Mouse (Mus musculus): ENCODE results near the gene Isg15.

Gene Isg15

DNA sequence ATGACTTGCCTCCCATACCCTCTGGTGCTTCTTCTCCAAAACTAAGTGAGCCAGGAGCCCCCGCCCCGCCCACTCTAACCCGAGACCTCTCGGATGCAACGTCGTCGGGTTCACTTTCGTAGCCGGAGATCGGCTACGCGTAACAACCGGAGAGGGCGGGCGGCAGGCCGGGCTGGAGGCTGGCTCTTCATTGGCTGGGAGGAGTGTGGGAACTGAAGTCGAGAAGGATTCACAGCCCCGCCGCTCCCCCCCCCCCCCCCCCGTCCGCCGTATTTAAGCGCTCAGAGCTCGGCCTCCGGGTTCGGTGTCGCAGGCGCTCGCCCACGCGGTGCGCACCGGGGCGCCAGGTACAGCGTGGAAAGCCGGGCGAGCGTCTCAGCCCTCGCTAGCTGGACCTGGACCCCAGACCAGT lies 2.4 kb upstream of the Isg15 start, which contains the start of gene AW011738:
Gene AW011738 (plus strand): TSS at position 304 of the 412 bp plus-strand sequence.
- peak; percentile 79 for DNase-seq (ENCODE audit: low spot score)

DNA sequence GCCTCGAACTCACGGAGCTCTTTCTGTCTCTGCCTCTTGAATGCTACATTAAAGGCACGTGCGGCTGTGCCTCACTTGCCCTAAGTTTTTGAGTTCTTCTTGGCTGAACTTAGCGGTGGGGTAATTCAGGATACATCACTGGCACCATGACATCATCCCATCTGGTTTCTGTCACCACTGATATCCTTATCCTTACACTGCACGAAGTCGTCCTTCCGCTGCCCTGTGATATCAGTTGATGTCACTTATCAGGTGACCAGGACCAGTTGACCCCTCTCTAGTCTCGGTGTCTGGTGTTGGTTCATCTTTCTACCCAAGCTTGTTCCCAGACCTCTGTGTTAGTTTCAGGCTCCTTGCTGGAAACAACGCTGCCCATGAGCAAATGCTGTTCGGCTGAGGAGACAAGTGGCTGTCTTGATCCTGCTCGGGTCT lies 1.9 kb upstream of the Isg15 start:
- peak; percentile 67 for DNase-seq (ENCODE audit: low spot score)

DNA sequence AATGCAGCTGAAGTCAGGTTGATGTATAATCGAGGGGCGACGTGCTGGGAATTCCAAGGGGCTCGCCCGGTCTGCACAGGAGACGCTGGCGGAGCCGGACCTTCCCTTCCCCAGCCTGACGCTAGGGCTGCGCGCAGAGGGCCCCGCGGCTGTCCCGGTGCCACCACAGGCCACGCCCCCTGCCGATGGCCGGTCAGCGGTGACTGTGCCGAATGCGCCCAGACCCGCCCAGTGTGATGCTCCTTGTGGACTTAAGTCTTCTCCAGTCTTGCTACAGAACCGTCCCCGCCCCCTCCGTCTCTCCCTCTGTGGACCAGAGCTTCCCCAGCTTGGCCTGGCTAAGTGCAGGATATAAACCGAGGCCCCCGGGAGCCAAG lies 2.8 kb downstream of the Isg15 start:
- DNase-seq (ENCODE audit: low spot score), result peak; percentile 85

DNA sequence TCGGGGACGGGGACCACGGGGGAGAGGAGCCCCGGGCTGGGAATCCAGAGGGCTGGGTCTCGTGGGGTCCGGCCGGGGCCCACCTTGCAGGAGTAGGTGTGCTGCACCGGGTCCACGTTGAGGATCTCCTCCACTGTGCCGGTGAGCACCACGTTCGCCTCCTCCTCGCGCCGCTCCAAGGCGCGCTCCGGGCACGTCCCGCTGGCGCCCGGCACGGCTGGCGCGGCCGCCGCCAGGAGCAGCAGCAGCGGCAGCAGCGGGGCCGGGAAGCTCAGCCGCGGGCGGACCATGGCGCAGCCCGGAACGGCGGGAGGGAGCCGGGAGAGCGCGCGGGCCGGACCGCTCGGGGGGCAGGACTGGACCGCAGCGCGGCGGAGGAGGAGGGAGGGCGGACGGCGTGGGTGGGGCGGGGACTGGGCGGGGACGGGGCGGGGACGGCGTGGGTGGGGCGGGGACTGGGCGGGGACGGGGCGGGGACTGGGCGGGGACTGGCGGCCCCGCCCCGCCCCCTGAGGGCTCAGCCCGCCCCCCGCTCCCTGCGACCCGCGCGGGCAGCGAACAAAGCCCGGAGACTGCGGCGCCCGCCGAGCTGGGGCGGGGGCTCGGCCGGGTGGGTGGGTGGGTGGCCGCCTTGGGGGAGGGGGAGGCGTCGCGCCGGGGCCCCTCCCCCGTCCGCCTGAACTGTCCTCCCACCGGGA lies 3.3 kb downstream of the Isg15 start, which contains the start of gene Agrn:
Gene Agrn (minus strand): TSS at position 358 of the 698 bp plus-strand sequence.
- peak; percentile 73 for DNase-seq (ENCODE audit: low spot score)

DNA sequence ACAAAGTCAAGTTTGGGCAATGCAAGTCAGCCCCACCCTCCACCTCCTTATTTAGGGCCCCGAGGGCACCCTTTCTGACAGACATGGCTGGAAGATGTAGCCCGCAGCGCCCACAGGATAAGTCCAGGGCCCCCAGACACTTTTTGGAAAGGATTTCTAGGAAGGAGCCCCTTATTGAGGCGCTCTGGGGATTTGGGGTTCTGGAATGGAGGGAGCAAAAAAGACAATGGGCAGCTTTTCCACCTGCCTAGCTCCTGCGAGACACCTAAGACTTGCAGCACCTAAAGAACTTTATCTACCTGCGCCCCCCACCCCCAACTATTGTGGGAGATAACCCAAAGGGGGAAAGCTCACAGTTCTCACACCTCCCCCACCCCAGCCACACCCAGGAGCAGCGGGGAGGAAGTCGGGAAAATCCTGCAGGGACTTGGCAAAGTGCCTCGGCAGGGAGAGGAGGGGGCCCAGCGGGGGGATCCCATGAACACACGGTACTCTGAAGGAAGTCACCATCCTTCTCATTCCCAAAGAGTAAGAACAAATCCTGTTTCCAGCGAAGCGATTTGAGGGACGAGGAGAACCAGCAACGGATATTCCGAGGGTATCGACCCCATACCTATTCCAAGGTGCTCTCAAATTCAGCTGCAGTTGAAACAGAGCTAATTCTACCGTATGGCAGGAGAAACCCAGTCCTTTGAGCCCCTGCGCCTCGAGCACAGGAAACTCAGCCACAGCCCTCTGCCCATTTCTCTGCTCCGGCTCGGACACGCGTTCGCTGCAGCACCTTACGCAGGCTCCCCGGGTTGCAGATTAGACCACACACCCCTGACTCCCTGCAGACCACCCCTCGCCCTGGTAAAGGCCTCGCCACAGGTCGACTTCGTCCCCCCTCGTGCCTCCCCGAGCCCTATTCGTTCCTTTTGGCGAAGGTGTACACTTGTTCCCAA lies 4.4 kb downstream of the Isg15 start:
- DNase-seq (ENCODE audit: low spot score), result no peak

DNA sequence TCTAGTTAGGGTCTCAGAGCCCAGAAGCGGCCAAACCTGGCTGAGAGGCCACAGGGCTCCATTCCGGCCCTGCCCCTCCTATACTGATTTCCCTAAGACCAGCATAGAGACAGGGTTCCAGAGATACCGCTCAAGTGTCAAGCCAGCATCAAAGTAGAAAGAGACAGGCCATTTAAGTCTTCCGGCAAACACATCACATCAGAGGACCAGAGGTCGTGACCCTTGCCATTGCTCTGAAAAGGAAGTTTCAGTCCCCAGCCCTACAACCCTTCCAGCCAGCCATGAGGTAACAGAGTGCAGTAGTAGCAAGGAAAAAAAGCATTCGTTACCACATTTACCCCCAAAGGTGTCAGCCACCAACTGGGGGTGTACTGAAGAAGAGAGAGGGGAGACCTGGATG lies 6.3 kb downstream of the Isg15 start:
- DNase-seq (ENCODE audit: low spot score), result no peak

DNA sequence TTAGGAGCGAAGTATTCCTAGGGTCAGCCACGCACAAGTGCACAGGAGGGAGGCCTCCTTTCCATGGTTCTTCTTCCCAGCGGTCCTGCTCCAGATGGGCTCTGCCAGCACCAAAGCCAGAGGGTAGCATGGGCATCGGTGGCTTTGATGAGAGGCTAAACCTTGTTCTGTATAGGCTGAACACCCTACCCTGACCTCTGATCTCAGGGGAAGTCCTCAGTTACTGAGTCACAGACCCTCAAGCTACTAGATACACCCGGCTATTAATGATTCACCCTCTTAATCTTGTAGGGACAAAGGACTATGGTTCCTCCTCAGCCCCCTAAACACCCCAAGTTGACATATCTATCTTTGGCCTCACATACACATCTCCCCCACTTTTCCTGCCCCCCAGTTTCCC lies 6.7 kb downstream of the Isg15 start:
- DNase-seq (ENCODE audit: low spot score), result no peak

DNA sequence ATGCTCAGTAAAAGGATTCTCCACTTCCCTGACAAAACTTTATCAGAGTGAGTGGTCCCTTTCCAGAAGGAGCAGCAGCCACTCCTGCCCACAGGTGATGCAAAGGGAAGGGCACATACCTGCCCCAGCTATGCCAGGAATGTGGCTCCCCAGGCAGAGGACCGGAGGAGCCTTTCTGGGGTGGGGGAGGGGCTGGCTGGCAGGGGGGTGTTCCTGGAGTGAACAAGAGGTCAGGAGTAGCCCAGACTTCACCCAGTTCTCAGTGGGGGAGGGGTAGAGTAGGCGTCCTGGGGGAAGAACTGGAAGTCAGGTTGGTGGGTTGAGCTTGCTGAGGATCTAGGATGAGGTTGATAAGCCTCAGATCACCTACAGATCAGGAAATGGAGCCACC lies 7.4 kb downstream of the Isg15 start:
- DNase-seq (ENCODE audit: low spot score), result no peak

DNA sequence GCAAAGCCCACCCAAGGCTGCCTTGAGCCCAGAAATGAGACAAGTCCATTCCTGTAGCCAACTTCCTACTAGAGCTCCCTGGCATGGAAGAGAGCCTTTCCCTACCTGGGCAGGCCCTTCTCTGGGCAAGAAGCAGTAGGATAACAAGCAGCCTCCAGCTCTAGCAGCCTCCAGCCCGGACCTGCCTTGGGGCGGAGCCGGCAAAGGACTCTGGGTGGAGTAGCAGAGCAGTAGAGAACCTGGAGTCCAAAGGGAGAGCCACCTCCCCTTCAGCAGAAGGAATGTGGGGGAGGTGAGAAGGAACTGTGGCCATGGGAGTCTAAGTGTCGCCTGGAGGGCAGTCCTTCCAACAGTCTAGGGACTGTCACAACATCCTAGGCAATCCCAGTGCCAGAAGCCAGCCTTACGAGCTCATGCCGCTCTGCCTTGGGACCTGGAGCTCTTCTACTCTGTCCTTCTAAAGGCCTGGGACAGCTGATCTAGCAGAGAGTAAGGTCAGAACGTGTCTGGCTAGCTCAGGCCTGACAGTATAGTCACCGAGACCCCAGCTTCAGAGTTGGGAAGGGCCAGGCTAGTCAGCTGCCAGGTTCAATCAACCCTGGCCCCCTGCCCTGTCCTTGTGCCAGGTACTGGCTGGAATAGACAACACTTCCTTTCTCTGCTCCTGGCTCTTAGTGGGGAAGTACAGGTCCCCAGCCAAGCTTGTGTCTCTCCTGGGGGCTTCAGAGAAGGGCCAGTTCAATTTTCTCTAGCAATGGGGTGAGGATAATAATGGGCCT lies 8.0 kb downstream of the Isg15 start:
- no peak for DNase-seq (ENCODE audit: low spot score)

DNA sequence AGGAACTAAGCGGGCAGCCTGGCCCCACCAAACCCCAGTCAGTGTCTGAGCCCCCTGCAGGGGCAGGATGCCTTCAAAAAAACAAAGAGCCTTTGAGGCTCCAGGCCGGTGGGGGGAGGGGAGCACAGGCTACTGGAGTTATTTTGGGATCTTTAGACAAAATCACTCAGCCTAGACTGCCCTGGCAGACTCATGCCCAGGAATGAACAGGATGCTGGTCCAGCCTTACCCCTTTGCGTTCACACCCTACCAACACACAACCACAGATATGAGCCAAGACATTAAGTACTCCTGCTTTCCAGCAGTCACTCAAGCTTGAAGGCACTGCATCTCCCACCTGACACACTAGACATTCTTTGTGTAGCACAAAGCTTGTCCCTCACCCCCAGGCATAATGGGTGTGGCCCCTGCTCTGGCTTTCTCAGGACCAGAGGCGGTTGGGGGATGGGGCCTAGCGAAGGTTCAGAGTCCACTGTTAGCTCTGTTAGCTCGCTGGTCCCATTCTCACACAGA lies 11.8 kb downstream of the Isg15 start:
- no peak for DNase-seq (ENCODE audit: low spot score)

DNA sequence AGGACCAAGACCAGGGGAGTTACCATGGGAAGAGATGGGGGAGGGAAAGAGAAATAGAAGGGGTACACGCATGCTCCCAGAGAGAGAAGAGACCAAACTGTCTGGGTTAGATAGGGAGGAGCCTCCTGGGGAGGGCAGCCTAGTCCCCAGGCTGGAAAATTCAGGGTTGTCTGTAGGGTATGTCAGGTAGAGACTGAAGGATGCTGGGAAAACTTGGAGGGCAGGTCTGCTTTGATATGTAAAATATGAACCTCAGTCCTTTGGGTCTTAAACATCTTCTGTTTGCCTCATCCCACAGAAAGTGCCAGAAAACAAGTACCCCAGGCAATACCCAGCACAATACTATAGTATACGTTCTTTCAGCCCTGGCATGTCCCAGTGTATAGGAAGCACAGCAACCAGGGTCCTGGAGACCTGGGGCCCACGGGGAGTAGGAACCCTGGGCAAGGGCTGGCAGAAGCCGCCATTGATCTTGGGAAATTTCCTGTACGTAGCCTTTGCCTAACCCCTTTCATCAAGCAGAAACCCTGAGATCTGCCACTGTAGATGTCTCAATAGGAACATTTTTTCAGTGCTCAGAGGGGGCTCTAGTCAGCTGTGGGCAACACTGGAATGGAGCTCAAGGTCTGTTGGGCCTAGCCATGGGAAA lies 12.3 kb downstream of the Isg15 start:
- no peak for DNase-seq (ENCODE audit: low spot score)

DNA sequence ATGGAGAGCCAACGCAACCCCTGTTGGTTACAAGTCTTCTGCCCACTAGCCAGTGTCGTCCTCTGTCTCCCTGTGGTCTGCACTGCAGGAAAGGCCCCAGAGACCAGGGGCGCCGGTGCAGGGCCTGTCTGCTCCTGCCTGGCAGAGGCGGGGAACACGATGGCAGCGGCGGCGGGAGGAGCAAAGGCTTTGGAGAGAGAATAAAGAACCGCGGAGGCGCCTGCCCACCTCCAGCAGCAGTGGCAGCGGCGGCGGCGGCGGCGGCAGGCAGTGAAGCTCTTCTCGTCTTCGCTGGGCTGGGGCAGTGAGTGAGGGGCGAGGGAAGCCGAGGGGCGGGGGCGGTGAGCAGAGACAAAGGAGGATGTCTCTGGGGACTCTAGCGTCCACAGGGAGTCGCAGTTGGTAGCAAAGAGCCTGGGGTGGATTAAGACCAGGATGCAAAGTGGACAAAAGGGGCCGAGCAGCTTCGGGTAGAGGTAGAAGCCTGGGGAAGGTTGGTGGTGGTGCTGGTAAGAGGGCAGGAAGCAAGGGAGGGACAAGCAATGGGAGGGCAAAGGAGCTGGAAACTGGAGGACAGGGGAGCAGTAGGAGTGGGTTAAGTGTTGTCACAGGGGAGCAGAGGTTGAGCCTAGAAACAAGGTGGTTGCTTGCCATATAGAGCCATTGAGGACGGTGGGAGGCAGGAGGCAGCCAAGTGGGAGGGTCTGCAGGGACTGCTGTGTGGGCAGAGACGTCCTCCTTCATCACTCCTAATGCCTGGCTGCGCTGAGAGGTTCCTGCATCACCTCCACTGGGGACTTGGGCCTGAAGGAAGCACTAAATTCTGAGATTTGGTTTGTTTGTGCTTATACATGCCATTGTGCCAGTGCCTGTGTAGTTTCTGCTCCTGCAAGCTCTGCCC lies 14.4 kb downstream of the Isg15 start:
- no peak for DNase-seq (ENCODE audit: low spot score)

DNA sequence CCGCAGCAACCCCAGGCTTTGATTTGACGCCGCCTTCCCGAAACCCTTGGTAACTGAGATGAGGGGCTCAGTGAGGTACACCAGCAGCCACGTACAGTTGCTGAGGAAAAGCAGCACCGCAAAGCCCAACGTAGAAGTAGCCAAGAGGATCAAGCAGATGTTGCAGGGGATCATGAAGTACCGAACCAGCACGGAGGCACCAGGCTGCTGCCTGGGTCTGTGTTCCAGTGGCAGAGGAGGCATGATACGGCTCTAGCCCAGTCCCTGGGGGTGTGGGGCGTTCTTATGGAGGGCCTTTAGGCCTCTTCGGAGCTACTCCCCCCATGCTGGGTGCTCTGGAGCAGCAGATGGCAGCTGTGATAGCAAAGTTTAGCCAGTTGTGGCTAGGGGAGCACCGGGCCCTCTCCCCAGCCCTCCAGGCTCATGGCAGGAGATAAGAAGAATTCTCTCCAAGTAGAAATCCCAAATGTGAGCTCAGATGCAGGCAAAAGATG lies 15.1 kb downstream of the Isg15 start:
- no peak for DNase-seq (ENCODE audit: low spot score)

DNA sequence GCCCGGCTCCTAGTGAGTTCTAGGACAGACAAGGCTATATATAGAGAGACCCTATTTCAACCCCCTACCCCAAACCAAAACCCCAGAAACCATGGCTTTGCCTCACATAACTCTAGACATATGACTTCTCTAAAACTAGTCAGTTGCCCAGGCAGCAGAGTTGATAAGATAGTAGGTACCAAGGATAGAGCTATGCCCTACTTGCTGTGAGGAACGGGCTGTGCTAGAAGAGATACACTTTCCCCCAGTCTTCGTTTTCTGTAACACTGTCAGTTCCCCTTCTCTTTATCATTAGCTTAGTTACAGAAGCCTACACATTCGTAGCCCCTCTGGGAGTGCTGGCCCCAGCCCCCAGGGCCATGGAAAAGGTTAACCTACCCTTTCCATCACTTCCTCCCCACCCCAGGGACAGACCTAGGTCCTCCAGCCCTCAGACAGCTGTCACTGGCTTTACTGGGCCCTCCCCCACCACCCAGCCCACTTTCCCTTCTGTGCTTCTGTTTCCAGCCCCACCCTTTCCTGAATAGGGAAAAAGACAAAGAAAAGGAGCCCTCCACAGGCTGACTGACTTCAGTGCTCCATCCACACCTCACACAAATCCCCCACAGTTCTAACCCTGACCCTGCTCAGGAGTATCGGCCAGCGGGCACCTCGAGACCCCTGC lies 16.2 kb downstream of the Isg15 start:
- DNase-seq (ENCODE audit: low spot score), result no peak

DNA sequence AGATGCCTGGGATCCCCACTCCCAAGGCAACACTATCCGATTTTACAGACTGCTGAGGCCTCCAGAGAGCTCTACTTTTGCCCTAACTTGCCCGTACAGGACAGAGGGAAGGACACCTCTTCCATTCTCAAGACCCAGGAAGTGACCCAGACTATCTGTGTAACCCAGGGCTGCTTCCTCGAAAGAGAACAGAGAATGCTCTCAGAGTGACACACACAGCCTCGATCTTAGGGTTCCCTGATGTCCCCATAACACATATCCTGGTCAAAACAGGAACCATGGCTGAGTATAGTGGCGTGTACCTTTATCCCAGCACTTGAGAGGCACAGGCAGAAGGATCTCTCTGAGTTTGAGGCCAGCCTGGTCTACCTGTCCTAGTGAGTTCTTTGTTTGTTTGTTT lies 16.9 kb downstream of the Isg15 start:
- DNase-seq (ENCODE audit: low spot score), result no peak

DNA sequence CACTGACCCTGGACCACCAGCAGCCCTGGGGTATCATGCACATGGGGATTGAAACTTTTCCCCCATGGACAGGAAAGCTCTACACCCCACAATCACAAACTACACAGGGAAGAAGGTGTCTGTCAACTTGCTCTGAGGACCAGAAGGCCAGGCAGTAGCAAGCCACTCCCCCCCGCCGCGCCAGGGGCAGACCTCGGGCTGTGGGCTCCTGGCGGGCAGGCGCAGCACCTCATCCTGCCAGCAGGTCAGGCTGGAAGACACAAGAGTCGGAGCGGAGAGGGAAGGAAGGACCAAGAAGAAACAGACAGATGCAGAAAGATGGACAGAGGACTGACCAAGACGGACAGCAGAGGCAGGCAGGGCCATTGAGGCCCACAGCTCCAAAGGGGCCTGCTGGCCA lies 23.0 kb downstream of the Isg15 start:
- no peak for DNase-seq (ENCODE audit: low spot score)

DNA sequence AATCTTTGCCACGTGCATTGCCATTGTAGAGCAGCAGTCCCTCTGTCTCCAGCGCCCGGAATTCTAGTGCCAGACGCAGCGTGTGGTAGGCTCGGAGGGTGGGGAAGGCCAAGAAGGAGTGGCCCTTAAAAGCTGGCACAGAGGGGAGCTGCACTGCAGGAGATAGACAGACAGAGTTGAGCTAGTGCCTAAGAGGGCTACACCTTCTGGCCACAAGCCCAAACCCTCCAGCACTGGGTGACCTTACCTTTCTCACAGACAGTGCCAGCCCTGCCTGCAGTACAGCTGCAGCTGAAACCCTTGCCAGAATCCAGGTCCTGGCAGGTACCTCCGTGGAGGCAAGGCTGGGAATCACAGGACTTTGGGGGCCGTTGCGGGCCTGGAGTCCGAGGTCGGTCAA lies 28.8 kb downstream of the Isg15 start:
- no peak for DNase-seq (ENCODE audit: low spot score)

DNA sequence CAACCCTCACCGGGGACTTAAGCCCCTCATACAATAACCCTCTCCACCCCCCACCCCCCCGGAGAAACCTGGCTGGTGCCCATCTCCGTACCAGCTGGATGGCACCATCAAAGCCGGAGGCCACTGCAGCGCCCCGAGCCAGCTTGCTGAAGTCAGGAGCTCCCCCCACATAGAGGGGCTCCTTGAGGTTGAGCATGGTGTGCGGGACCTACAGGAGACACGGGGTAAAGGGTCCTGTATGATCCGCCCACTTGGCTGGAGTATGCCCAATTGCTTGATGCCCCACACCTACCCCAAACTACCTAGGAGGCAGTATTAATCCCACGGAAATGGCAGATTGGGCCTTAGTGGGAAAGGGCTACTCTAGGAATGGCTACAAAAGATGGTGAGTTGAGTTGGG lies 31.5 kb downstream of the Isg15 start:
- no peak for DNase-seq (ENCODE audit: low spot score)

DNA sequence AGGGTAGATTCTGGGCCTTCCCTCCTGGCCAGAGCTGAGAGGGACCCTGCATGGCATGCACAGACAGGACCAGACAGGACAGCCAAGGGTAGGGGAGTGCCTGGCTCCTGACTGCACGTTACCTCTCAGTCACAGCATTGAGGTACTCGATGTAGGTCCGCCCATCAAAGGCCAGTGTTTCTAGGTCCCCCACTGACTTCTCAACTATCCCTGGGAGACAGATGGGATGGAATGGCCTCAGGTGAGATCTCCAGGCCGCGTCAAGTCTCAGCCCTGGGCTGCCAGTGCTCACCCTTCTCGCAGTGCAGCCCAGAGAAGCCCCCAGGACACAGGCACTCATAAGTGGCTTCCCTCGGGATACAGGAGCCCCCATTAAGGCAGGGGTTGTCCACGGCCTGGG lies 32.0 kb downstream of the Isg15 start:
- no peak for DNase-seq (ENCODE audit: low spot score)

DNA sequence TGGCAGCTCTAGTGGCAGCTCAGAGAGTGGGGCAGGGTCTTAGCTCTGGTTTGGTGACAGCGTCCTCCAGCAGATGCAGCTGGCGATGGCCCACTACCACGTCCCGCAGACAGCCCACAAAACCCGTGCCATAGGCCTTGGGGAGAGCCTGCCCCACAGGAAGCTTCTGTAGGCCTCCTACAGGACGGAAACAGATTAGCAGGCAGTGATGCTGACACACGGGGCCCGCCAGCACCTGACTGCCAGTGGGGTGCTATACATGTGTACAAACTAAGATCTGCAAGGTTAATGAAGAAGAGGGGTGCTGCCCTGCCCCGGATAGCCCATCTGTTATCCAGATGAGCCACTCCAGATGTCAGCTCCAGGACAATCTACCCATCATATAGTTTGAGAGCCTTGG lies 34.1 kb downstream of the Isg15 start:
- no peak for DNase-seq (ENCODE audit: low spot score)

Measured in spleen, adult 12 weeks (tissue).